Mouse (Mus musculus): ENCODE data around the gene Col1a1.

DNA sequence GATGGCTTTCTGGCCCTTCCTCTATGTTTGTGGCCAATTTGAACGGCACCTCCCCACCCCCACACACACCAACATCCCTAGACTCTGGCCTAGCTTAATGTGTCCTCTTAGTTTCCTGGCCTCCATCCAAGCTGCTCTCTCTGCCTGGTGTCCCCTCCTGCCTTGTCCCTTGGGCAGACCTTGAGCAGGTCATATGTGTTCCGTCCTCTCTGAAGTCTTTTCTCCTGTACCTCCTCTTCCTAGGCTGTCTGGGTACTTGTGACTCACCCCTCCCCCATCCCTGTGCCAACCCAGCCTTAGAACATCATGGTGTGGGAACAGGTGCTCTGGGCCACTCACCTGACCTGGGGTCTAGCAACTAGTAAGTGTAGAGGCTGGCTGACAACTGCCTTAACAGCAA, 38.9 kb downstream of the Col1a1 start:
- TF ChIP-seq EP300 (IDR thresholded peaks at IDR 0.05; ENCODE audit: low read depth) (no peak), CTCF (IDR thresholded peaks at IDR 0.05; ENCODE audit: low read depth) (no peak)
